Mouse (Mus musculus): ENCODE measurements around the gene Mtss1l.

- TF ChIP-seq CTCF (IDR thresholded peaks at IDR 0.05; ENCODE audit: low read depth), result no peak
- no peak for TF ChIP-seq EP300 (IDR thresholded peaks at IDR 0.05; ENCODE audit: low read depth)
Measured at GRCm38 (mm10) chr8:110740629-110741175, 19.4 kb downstream of the Mtss1l start.
